Mouse (Mus musculus) forebrain, postnatal 0 days (tissue): Measurements from ENCODE around the gene Becn1. TPM values are rescaled to one million over a fixed set of nuclear protein-coding genes. Genes with fewer than 3 reads are reported as not detected.

Experiments used
- ATAC-seq: fragments of 200-750 bp; cut with Nextera tagmentation; 2 replicates; pipeline ENCODE4 v1.8.0; 2017; ENCODE audit warnings: mild to moderate bottlenecking, moderate library complexity
- DNase-seq: peaks from one replicate; pipeline ENCODE4 v3.0.0-alpha.2; 2015
- H3K27ac ChIP-seq: fragments of 300-500 bp; sonication (generic); 2 replicates; pipeline ENCODE4 v1.5.1; 2014; ENCODE audit warnings: low read depth, mild to moderate bottlenecking, antibody characterized with exemption, low read length, moderate library complexity, mixed read lengths
- H3K27me3 ChIP-seq: fragments of 300-500 bp; sonication (generic); 2 replicates; pipeline ENCODE4 v1.6.1; 2014; ENCODE audit warnings: mild to moderate bottlenecking, low read length, mixed read lengths; ENCODE audit not compliant: insufficient read depth
- H3K36me3 ChIP-seq: fragments of 300-500 bp; sonication (generic); 2 replicates; pipeline ENCODE4 v1.6.1; 2014; ENCODE audit warnings: mild to moderate bottlenecking, moderate library complexity; ENCODE audit not compliant: insufficient read depth
- H3K4me1 ChIP-seq: fragments of 300-500 bp; sonication (generic); 2 replicates; pipeline ENCODE4 v1.6.1; 2014; ENCODE audit warnings: antibody characterized with exemption; ENCODE audit not compliant: insufficient read depth
- H3K4me2 ChIP-seq: fragments of 300-500 bp; sonication (generic); 2 replicates; pipeline ENCODE4 v1.6.1; 2014; ENCODE audit warnings: low read depth, mild to moderate bottlenecking, moderate library complexity
- H3K4me3 ChIP-seq: fragments of 300-500 bp; sonication (generic); 2 replicates; pipeline ENCODE4 v1.5.1; 2014; ENCODE audit warnings: low read depth, low read length, mixed read lengths
- H3K9ac ChIP-seq: fragments of 300-500 bp; sonication (generic); 2 replicates; pipeline ENCODE4 v1.6.1; 2014; ENCODE audit warnings: mild to moderate bottlenecking
- H3K9me3 ChIP-seq: fragments of 300-500 bp; sonication (generic); 2 replicates; pipeline ENCODE4 v1.6.1; 2016; ENCODE audit warnings: low read length
- CTCF ChIP-seq: sonication (generic); IDR thresholded peaks from 2 replicates; pipeline ENCODE4 v1.5.1; 2016; ENCODE audit warnings: antibody characterized with exemption, control low read depth, low read depth
- whole genome bisulfite sequencing: fragments of 180-500 bp; shearing (Covaris S2); extraction: QIAGEN DNeasy Blood & Tissue Kit; methylation state at CpG from one replicate; pipeline ENCODE4 v1.1.7; 2014; 5-methylcytosine and 5-hydroxymethylcytosine counted together
- polyA plus RNA-seq: library from polyadenylated mRNA; unstranded; fragments of >200 nt; fragmentation: Nextera tagmentation; extraction: Ambion mirVana; gene quantifications from 2 replicates; pipeline ENCODE4 v1.2.1, GENCODE M21; 2015
- total RNA-seq: library from RNA; depleted of rRNA; stranded (reverse); fragments of >200 nt; gene quantifications from 2 replicates; pipeline ENCODE4 v1.2.3, GENCODE M21; 2014; rRNA removed

Gene Becn1
- total RNA-seq (107 and 177 TPM in 2 replicates), polyA plus RNA-seq (133 and 145 TPM in 2 replicates)

GRCm38 (mm10) chr11:101302004-101302798, at the start of gene Becn1:
Gene Becn1 (minus strand): TSS chr11:101302286.
- no peaks in the 10 kb centered on the region for H3K9me3 ChIP-seq
- peak within 1 kb of the TSS; percentile 69 for H3K27ac ChIP-seq
- H3K4me3 ChIP-seq = peak within 1 kb of the TSS; percentile 90
- H3K27me3 ChIP-seq = no peaks in the 10 kb centered on the region
- 9% methylated on average over 39 of the region's 39 CpGs for WGBS
- peak; percentile 95 for DNase-seq
- 0 out of 2 replicates have a peak, but pooled peaks cover 13% of the 10 kb centered on the region for H3K4me1 ChIP-seq
- peaks cover 11% of the 10 kb centered on the region for H3K36me3 ChIP-seq
- H3K4me2 ChIP-seq = peak within 1 kb of the TSS; percentile 96
- peak; percentile 97 for TF ChIP-seq CTCF
- H3K9ac ChIP-seq = peak within 1 kb of the TSS; percentile 79
- ATAC-seq = peak; percentile 99

- Histone ChIP-seq H3K27ac (no peak overlapping the region), H3K4me3 (no peak overlapping the region), H3K4me2 (no peak overlapping the region), H3K9me3 (no peaks in the 10 kb centered on the region), H3K4me1 (no peaks in the 10 kb centered on the region), H3K9ac (no peak overlapping the region), H3K27me3 (no peaks in the 10 kb centered on the region), H3K36me3 (no peaks in the 10 kb centered on the region)
- TF ChIP-seq CTCF = no peak
- WGBS = 75% methylated on average over 3 of the region's 3 CpGs
- DNase-seq = no peak
- ATAC-seq = no peak
Measured at GRCm38 (mm10) chr11:101351721-101352111, 49.6 kb upstream of the Becn1 start.

GRCm38 (mm10) chr11:101351100-101351720, 49.1 kb upstream of the Becn1 start:
- no peak for ATAC-seq
- Histone ChIP-seq H3K36me3 (no peaks in the 10 kb centered on the region), H3K27ac (no peak overlapping the region), H3K4me2 (no peak overlapping the region), H3K9me3 (no peaks in the 10 kb centered on the region), H3K27me3 (no peaks in the 10 kb centered on the region), H3K9ac (no peak overlapping the region), H3K4me3 (no peak overlapping the region), H3K4me1 (no peaks in the 10 kb centered on the region)
- WGBS = 71% methylated on average over 11 of the region's 11 CpGs
- no peak for TF ChIP-seq CTCF
- DNase-seq = no peak

- H3K4me3 ChIP-seq = no peak overlapping the region
- no peaks in the 10 kb centered on the region for H3K27me3 ChIP-seq
- ATAC-seq (no peak), DNase-seq (no peak)
- H3K9ac ChIP-seq = no peak overlapping the region
- H3K9me3 ChIP-seq = no peaks in the 10 kb centered on the region
- H3K4me2 ChIP-seq = no peak overlapping the region
- H3K27ac ChIP-seq = no peak overlapping the region
- TF ChIP-seq CTCF = no peak
- no peaks in the 10 kb centered on the region for H3K4me1 ChIP-seq
- WGBS = 89% methylated on average over 3 of the region's 3 CpGs
- no peaks in the 10 kb centered on the region for H3K36me3 ChIP-seq
Measured at GRCm38 (mm10) chr11:101349216-101349615, 47.1 kb upstream of the Becn1 start.

GRCm38 (mm10) chr11:101348774-101349173, 46.7 kb upstream of the Becn1 start:
- no peak for ATAC-seq
- WGBS = 76% methylated on average over 7 of the region's 7 CpGs

GRCm38 (mm10) chr11:101347083-101347775, 45.1 kb upstream of the Becn1 start:
- WGBS = 77% methylated on average over 10 of the region's 10 CpGs
- ATAC-seq (no peak), DNase-seq (no peak)
- TF ChIP-seq CTCF = no peak
- H3K4me2 ChIP-seq = no peak overlapping the region
- no peak overlapping the region for H3K27ac ChIP-seq
- no peaks in the 10 kb centered on the region for H3K36me3 ChIP-seq
- no peaks in the 10 kb centered on the region for H3K4me1 ChIP-seq
- H3K4me3 ChIP-seq = no peak overlapping the region
- no peak overlapping the region for H3K9ac ChIP-seq
- H3K9me3 ChIP-seq = no peaks in the 10 kb centered on the region
- H3K27me3 ChIP-seq = no peaks in the 10 kb centered on the region

More at GRCm38 (mm10) chr11:101348774-101349173, 46.7 kb upstream of the Becn1 start:
- Histone ChIP-seq H3K9ac (no peak overlapping the region), H3K4me3 (no peak overlapping the region), H3K27ac (no peak overlapping the region), H3K36me3 (no peaks in the 10 kb centered on the region), H3K4me1 (no peaks in the 10 kb centered on the region), H3K27me3 (no peaks in the 10 kb centered on the region), H3K9me3 (no peaks in the 10 kb centered on the region), H3K4me2 (no peak overlapping the region)
- no peak for DNase-seq
- TF ChIP-seq CTCF = no peak
